In the genomic region with DNA sequence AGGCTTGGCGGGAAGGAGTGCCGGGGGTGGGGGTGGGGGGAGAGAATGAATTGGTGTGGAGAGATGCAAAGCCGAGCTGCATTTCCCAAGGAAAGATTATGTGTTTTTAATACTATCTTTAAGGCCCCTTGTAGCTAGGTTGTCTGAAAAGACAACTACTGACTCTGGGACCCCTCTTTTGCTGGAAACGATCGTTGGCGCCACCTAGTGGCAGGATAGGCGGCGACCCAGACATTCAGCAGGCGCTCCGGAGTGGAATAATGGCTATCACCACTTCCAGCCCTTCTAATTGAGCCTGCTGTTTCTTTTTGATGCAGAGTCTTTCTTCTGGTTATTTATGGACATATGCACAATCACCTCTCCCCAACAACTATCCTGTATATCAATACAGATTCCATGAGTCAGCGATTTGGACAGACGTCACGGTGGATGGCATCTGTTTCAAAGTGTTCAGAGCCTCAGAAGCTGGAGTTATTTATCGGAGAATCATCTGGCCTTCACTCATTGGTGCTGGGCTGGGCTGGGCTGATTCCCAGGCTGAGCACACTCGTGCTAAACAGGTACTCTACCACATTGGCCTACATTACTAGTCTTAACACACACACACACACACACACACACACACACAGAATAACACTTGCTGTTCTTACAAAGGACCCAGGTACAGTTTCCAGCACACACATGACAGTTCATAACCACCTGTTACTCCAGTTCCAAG, we compare ENCODE assay signal across 8 mouse cellular contexts. TPM values are rescaled to one million over a fixed set of nuclear protein-coding genes. Genes with fewer than 3 reads are reported as not detected.
DNase-seq lines count a peak whose midpoint lies in the region; ATAC-seq and TF ChIP-seq lines count a peak whose summit lies in the region.

No protein-coding gene starts in this region.

- no peaks in the 10 kb centered on the region for H3K36me3 ChIP-seq in kidney, adult 2 months (ENCODE audit: control insufficient read depth, insufficient read depth, low read length)
- no peaks in the 10 kb centered on the region for H3K36me3 ChIP-seq in limb, embryonic 13.5 days
- H3K36me3 ChIP-seq in stomach, embryonic 15.5 days: no peaks in the 10 kb centered on the region

- WGBS in kidney, adult 2 months: 21% methylated on average over 15 of the region's 15 CpGs
- WGBS in limb, embryonic 13.5 days: 23% methylated on average over 15 of the region's 15 CpGs
- WGBS in stomach, embryonic 15.5 days: 19% methylated on average over 15 of the region's 15 CpGs

- no peak for TF ChIP-seq POLR2A in kidney, adult 2 months (IDR thresholded peaks at IDR 0.05; ENCODE audit: low read depth, low read length)

- H3K4me2 ChIP-seq in limb, embryonic 13.5 days (replicated peaks): no peak overlapping the region
- H3K4me2 ChIP-seq in stomach, embryonic 15.5 days: no peak overlapping the region

- peak; percentile 67 for TF ChIP-seq CTCF in kidney, adult 2 months (conservative IDR thresholded peaks at IDR 0.05; ENCODE audit: insufficient read depth, insufficient read length, low read depth, low read length)

- no peak overlapping the region for H3K27ac ChIP-seq in kidney, adult 2 months (ENCODE audit: insufficient read depth, low read depth, low read length)
- H3K27ac ChIP-seq in limb, embryonic 13.5 days: no peak overlapping the region
- no peak overlapping the region for H3K27ac ChIP-seq in stomach, embryonic 15.5 days

- peak; percentile 80 for ATAC-seq in common myeloid progenitor, adult 5-6 weeks (replicated peaks; ENCODE audit: low read depth, poor library complexity, severe bottlenecking)
- peak; percentile 68 for ATAC-seq in limb, embryonic 13.5 days (ENCODE audit: low FRiP score, low read depth)
- ATAC-seq in stomach, embryonic 15.5 days (ENCODE audit: insufficient read depth, low FRiP score, low read depth): peak; percentile 50; the same call in 1 of the 2 replicates

- H3K9ac ChIP-seq in limb, embryonic 13.5 days: no peak overlapping the region
- H3K9ac ChIP-seq in stomach, embryonic 15.5 days: no peak overlapping the region

- H3K9me3 ChIP-seq in limb, embryonic 13.5 days: no peaks in the 10 kb centered on the region
- H3K9me3 ChIP-seq in stomach, embryonic 15.5 days: no peaks in the 10 kb centered on the region

- H3K27me3 ChIP-seq in kidney, adult 2 months (replicated peaks; ENCODE audit: control insufficient read depth, insufficient read depth, low read length): no peaks in the 10 kb centered on the region
- H3K27me3 ChIP-seq in limb, embryonic 13.5 days: no peaks in the 10 kb centered on the region
- H3K27me3 ChIP-seq in stomach, embryonic 15.5 days (replicated peaks): no peaks in the 10 kb centered on the region

- no peak overlapping the region for H3K4me3 ChIP-seq in kidney, adult 2 months (ENCODE audit: insufficient read depth, low read depth, low read length)
- no peak overlapping the region for H3K4me3 ChIP-seq in limb, embryonic 13.5 days
- no peak overlapping the region for H3K4me3 ChIP-seq in stomach, embryonic 15.5 days (replicated peaks)

- DNase-seq in heart, adult 11 months: peak; percentile 93
- no peak for DNase-seq in heart, postnatal 25 days (ENCODE audit: low spot score)
- peak; percentile 71 to 76 for DNase-seq in gastrocnemius, postnatal 4 days (ENCODE audit: low spot score in 2 of 2)
- peak; percentile 58 for DNase-seq in kidney, adult 2 months
- DNase-seq in neural tube, embryonic 10.5 days (ENCODE audit: extremely low spot score, low spot score): peak; percentile 84

- intact Hi-C loops in heart, postnatal 25 days (cut with DNase I): loop anchor here (1.0 to 5.0 kb wide), 3 partner anchors 67 to 227 kb away; no protein-coding TSS in a partner anchor

- no peaks in the 10 kb centered on the region for H3K4me1 ChIP-seq in kidney, adult 2 months (ENCODE audit: control insufficient read depth, insufficient read depth, low read length)
- 0 out of 2 replicates have a peak, but pooled peaks cover 1% of the 10 kb centered on the region for H3K4me1 ChIP-seq in limb, embryonic 13.5 days
- H3K4me1 ChIP-seq in stomach, embryonic 15.5 days: no peaks in the 10 kb centered on the region

RNA-seq across cellular contexts. Expression of a gene that starts 24.9 kb away (rescaled TPM):
- total RNA-seq in heart, postnatal 25 days (2021): under 1 TPM; 0.45 to 0.70 TPM
- not detected in 2 replicates for total RNA-seq in common myeloid progenitor, adult 5-6 weeks (2017)
- total RNA-seq in gastrocnemius, postnatal 4 days (2021): 10 to 100 TPM; 76.0 to 76.4 TPM
- polyA plus RNA-seq in kidney, adult 2 months (2012; rRNA removed): 1.3 TPM in 1 of 2 replicates, not detected in the other
- 6.8 and 7.4 TPM in 2 replicates for polyA plus RNA-seq in limb, embryonic 13.5 days (2015; fragmentation: Nextera tagmentation; extraction: Ambion mirVana)
- polyA plus RNA-seq in stomach, embryonic 15.5 days (2015; fragmentation: Nextera tagmentation; extraction: Ambion mirVana): 0.36 and 0.43 TPM in 2 replicates

RNA-seq across cellular contexts. Expression of a gene that starts 53.5 kb away (rescaled TPM):
- not detected for total RNA-seq in heart, postnatal 25 days (2021)
- total RNA-seq in common myeloid progenitor, adult 5-6 weeks (2017): not detected in 2 replicates
- under 1 TPM; 0.32 to 0.52 TPM for total RNA-seq in gastrocnemius, postnatal 4 days (2021)
- polyA plus RNA-seq in kidney, adult 2 months (2012; rRNA removed): 2.9 and 3.7 TPM in 2 replicates
- 0.29 TPM in 1 of 2 replicates, not detected in the other for polyA plus RNA-seq in limb, embryonic 13.5 days (2015; fragmentation: Nextera tagmentation; extraction: Ambion mirVana)
- 0.41 and 0.48 TPM in 2 replicates for polyA plus RNA-seq in stomach, embryonic 15.5 days (2015; fragmentation: Nextera tagmentation; extraction: Ambion mirVana)

RNA-seq across cellular contexts. Expression of a gene that starts 58.4 kb away (rescaled TPM):
- total RNA-seq in heart, postnatal 25 days (2021): not detected
- not detected in 2 replicates for total RNA-seq in common myeloid progenitor, adult 5-6 weeks (2017)
- total RNA-seq in gastrocnemius, postnatal 4 days (2021): not detected
- polyA plus RNA-seq in kidney, adult 2 months (2012; rRNA removed): 0.11 TPM in 1 of 2 replicates, not detected in the other
- polyA plus RNA-seq in limb, embryonic 13.5 days (2015; fragmentation: Nextera tagmentation; extraction: Ambion mirVana): 6.5 and 6.8 TPM in 2 replicates
- 1.5 and 1.9 TPM in 2 replicates for polyA plus RNA-seq in stomach, embryonic 15.5 days (2015; fragmentation: Nextera tagmentation; extraction: Ambion mirVana)

Comparison
In these comparisons a context has a peak if more than half of its experiments do, and no peak if none do; other contexts are left out.
1. RNA of a gene that starts 24.9 kb away (total RNA-seq): 76.0 to 76.4 TPM in gastrocnemius, postnatal 4 days; 0.45 to 0.70 TPM in heart, postnatal 25 days and not detected in common myeloid progenitor, adult 5-6 weeks; every median in the first group is over 10 times any median in the second.
2. Peak in every context shown above with its lines, with median percentiles within 50 percentile points of each other: ATAC-seq.